Mouse (Mus musculus): ENCODE measurements around the gene Snap47.

DNA sequence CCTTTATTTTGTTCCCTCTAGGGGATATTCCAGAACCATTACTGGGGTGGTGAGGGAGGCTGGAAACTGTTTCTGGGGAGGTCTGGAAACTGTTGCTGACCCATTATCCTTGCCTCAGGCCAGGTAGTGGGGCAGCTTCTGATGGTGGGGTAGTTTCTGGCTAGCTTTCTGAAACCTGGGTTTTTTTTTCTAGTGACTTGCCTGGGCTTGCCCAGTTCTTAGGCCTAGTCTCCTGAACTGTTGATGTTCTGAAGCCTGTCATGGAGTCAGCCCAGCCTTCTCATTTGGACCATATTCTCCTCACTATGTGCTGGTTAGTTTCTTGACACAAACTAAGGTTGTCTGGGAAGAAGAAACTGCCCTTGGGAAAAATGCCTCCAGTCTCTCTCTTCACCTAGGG, 71.4 kb downstream of the Snap47 start:
- TF ChIP-seq EP300 (IDR thresholded peaks at IDR 0.05) (no peak), CTCF (IDR thresholded peaks at IDR 0.05) (no peak)
